Mouse (Mus musculus): Measurements from ENCODE around the gene Neurl2. TPM values are rescaled to one million over a fixed set of nuclear protein-coding genes. Genes with fewer than 3 reads are reported as not detected.
"Not testable (repeated sequence)": the region's sequence is repeated elsewhere in the genome, so short reads cannot be mapped to it uniquely, and the experiment has no call there.

Neurl2 gene
- total RNA-seq, 2 experiments from 2014 or later: 5.1 to 5.6 TPM

- intact Hi-C loops (cut with DNase I): no loop called here
Measured at GRCm38 (mm10) chr2:164822636-164823165, 10.6 kb downstream of the Neurl2 start, which contains the start of gene Zswim1. Gene Zswim1, plus strand, starts transcription at chr2:164822686.

GRCm38 (mm10) chr2:164821060-164821459 lies 12.2 kb downstream of the Neurl2 start:
- no peak for DNase-seq
- intact Hi-C loops (cut with DNase I): no loop called here

More at GRCm38 (mm10) chr2:164822636-164823165, 10.6 kb downstream of the Neurl2 start, which contains the start of gene Zswim1:
- DNase-seq: peak; percentile 99

- no peak for DNase-seq
- intact Hi-C loops (cut with DNase I): no loop called here
Measured at GRCm38 (mm10) chr2:164817703-164818102, 15.6 kb downstream of the Neurl2 start.

- intact Hi-C loops (cut with DNase I): no loop called here
- no peak for DNase-seq
Measured at GRCm38 (mm10) chr2:164817206-164817605, 16.1 kb downstream of the Neurl2 start.

- intact Hi-C loops (cut with DNase I): no loop called here
- no peak for DNase-seq
Measured at GRCm38 (mm10) chr2:164815821-164816220, 17.4 kb downstream of the Neurl2 start.

- intact Hi-C loops (cut with DNase I): no loop called here
- DNase-seq: no peak
Measured at GRCm38 (mm10) chr2:164815348-164815747, 17.9 kb downstream of the Neurl2 start.

GRCm38 (mm10) chr2:164813557-164813956 lies 19.7 kb downstream of the Neurl2 start:
- intact Hi-C loops (cut with DNase I): no loop called here
- no peak for DNase-seq

GRCm38 (mm10) chr2:164806614-164807013 lies 26.6 kb downstream of the Neurl2 start:
- intact Hi-C loops (cut with DNase I): no loop called here
- DNase-seq: no peak

GRCm38 (mm10) chr2:164805332-164805718 lies 27.9 kb downstream of the Neurl2 start:
- intact Hi-C loops (cut with DNase I): no loop called here
- no peak for DNase-seq

GRCm38 (mm10) chr2:164804533-164805331 lies 28.5 kb downstream of the Neurl2 start, which contains the start of the genes Acot8 and Zswim3:
Gene Acot8, minus strand, starts transcription at chr2:164804882.
Gene Zswim3, plus strand, starts transcription at chr2:164805098.
- peak; percentile 95 for DNase-seq
- intact Hi-C loops (cut with DNase I): no loop called here

- DNase-seq: no peak
- intact Hi-C loops (cut with DNase I): no loop called here
Measured at GRCm38 (mm10) chr2:164803921-164804313, 29.3 kb downstream of the Neurl2 start.

- intact Hi-C loops (cut with DNase I): no loop called here
- no peak for DNase-seq
Measured at GRCm38 (mm10) chr2:164803201-164803920, 29.9 kb downstream of the Neurl2 start.

- DNase-seq: no peak
- intact Hi-C loops (cut with DNase I): no loop called here
Measured at GRCm38 (mm10) chr2:164800252-164801004, 32.8 kb downstream of the Neurl2 start.

GRCm38 (mm10) chr2:164798554-164798953 lies 34.7 kb downstream of the Neurl2 start:
- intact Hi-C loops (cut with DNase I); DNase-seq: not testable (repeated sequence)

- intact Hi-C loops (cut with DNase I): no loop called here
Measured at GRCm38 (mm10) chr2:164795868-164796267, 37.4 kb downstream of the Neurl2 start.

GRCm38 (mm10) chr2:164794293-164794692 lies 39.0 kb downstream of the Neurl2 start:
- intact Hi-C loops (cut with DNase I): no loop called here
- DNase-seq: peak; percentile 93

More at GRCm38 (mm10) chr2:164795868-164796267, 37.4 kb downstream of the Neurl2 start:
- DNase-seq: no peak

GRCm38 (mm10) chr2:164793772-164794171 lies 39.5 kb downstream of the Neurl2 start:
- intact Hi-C loops (cut with DNase I): no loop called here

GRCm38 (mm10) chr2:164793236-164793635 lies 40.0 kb downstream of the Neurl2 start:
- intact Hi-C loops (cut with DNase I): no loop called here
- DNase-seq: peak; percentile 62

More at GRCm38 (mm10) chr2:164793772-164794171, 39.5 kb downstream of the Neurl2 start:
- no peak for DNase-seq

- intact Hi-C loops (cut with DNase I): no loop called here
- DNase-seq: no peak
Measured at GRCm38 (mm10) chr2:164792400-164793190, 40.7 kb downstream of the Neurl2 start.

- DNase-seq: peak; percentile 45
- intact Hi-C loops (cut with DNase I): no loop called here
Measured at GRCm38 (mm10) chr2:164791841-164792261, 41.4 kb downstream of the Neurl2 start.
